Mouse (Mus musculus) heart, postnatal 0 days (tissue): ENCODE results near the gene Ror2. TPM values are rescaled to one million over a fixed set of nuclear protein-coding genes. Genes with fewer than 3 reads are reported as not detected.
A peak's percentile ranks its signal among the peaks of the same experiment; 100 is the strongest.

Source experiments
- ATAC-seq: fragments of 200-750 bp; cut with Nextera tagmentation; 2 replicates; pipeline ENCODE4 v1.8.0; 2017; ENCODE audit warnings: low read depth, moderate number of reproducible peaks, moderate library complexity; ENCODE audit not compliant: insufficient read depth
- DNase-seq: peaks from one replicate; pipeline ENCODE4 v3.0.0-alpha.2; 2016; ENCODE audit warnings: low spot score
- H3K27ac ChIP-seq: fragments of 300-500 bp; sonication (generic); 2 replicates; pipeline ENCODE4 v1.5.1; 2014; ENCODE audit warnings: low read depth, mild to moderate bottlenecking
- H3K27me3 ChIP-seq: fragments of 300-500 bp; sonication (generic); 2 replicates; pipeline ENCODE4 v1.6.1; 2014; ENCODE audit warnings: low read length, mixed read lengths; ENCODE audit not compliant: control insufficient read depth, insufficient read depth
- H3K36me3 ChIP-seq: fragments of 300-500 bp; sonication (generic); replicated peaks from 2 replicates; pipeline ENCODE4 v1.6.1; 2014; ENCODE audit warnings: low read length, mixed read lengths; ENCODE audit not compliant: control insufficient read depth, insufficient read depth
- H3K4me1 ChIP-seq: fragments of 300-500 bp; sonication (generic); 2 replicates; pipeline ENCODE4 v1.6.1; 2014; ENCODE audit warnings: antibody characterized with exemption; ENCODE audit not compliant: control insufficient read depth, insufficient read depth
- H3K4me2 ChIP-seq: fragments of 300-500 bp; sonication (generic); 2 replicates; pipeline ENCODE4 v1.6.1; 2014; ENCODE audit warnings: low read depth, mild to moderate bottlenecking, low read length, moderate library complexity
- H3K4me3 ChIP-seq: fragments of 300-500 bp; sonication (generic); 2 replicates; pipeline ENCODE4 v1.5.1; 2014; ENCODE audit warnings: low read depth, low read length
- H3K9ac ChIP-seq: fragments of 300-500 bp; sonication (generic); replicated peaks from 2 replicates; pipeline ENCODE4 v1.6.1; 2014; ENCODE audit warnings: low read depth, low read length, mixed read lengths
- H3K9me3 ChIP-seq: fragments of 300-500 bp; sonication (generic); replicated peaks from 2 replicates; pipeline ENCODE4 v1.6.1; 2016; ENCODE audit warnings: low read length; ENCODE audit not compliant: control insufficient read depth
- CTCF ChIP-seq: IDR thresholded peaks from 2 replicates; pipeline ENCODE4 v1.5.1; 2016; ENCODE audit warnings: antibody characterized with exemption, control low read depth, low read depth
- EP300 ChIP-seq: IDR thresholded peaks from 2 replicates; pipeline ENCODE4 v1.6.1; 2016; ENCODE audit warnings: antibody characterized with exemption, low read depth
- WGBS: fragments of 180-500 bp; shearing (Covaris S2); extraction: QIAGEN DNeasy Blood & Tissue Kit; methylation state at CpG from one replicate; pipeline ENCODE4 v1.1.7; 2014; 5-methylcytosine and 5-hydroxymethylcytosine counted together
- polyA plus RNA-seq: library from polyadenylated mRNA; unstranded; fragments of >200 nt; fragmentation: Nextera tagmentation; extraction: Ambion mirVana; gene quantifications from 2 replicates; pipeline ENCODE4 v1.2.1, GENCODE M21; 2015
- total RNA-seq: library from RNA; depleted of rRNA; stranded (reverse); fragments of >200 nt; gene quantifications from 2 replicates; pipeline ENCODE4 v1.2.3, GENCODE M21; 2014; ENCODE audit warnings: low replicate concordance

Gene Ror2
- total and polyA plus RNA-seq, 2 experiments from 2014 or later, result 6.6 to 19.1 TPM

DNA sequence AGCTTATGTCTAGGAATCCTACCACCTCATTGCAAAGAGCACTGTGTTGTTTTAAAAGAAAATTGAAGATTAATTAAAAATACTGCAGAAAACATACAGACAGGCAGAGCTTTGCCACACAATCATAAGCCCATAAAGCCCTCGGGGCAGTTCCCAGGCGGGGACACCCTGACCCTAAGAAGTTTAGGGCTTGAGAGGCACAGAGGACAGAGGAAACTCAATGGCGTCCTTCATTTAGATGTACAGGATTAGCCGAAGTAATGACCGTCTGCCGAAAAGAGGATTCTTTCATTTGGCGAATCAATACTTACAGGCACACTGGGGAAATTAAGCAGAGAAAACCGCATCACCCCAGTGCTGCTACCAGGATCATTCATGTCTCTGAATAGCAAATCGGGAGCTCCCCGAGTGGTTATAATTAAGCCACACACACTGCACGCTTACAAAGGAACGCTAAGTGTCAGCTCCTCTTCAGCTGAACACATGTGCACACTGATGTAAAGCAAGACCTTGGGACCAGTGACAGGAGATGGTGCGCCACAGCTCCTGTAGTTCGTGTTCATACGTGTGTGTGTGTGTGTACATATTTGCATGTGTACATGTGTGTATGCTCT is 208.1 kb downstream of the Ror2 start:
- no peaks in the 10 kb centered on the region for H3K36me3 ChIP-seq
- H3K4me1 ChIP-seq, result no peaks in the 10 kb centered on the region
- DNase-seq, result no peak
- H3K9me3 ChIP-seq, result no peaks in the 10 kb centered on the region
- no peak overlapping the region for H3K9ac ChIP-seq
- no peak for ATAC-seq
- H3K4me2 ChIP-seq, result no peak overlapping the region
- WGBS, result 89% methylated on average over 15 of the region's 15 CpGs
- no peak overlapping the region for H3K27ac ChIP-seq
- no peak overlapping the region for H3K4me3 ChIP-seq
- no peaks in the 10 kb centered on the region for H3K27me3 ChIP-seq
- TF ChIP-seq EP300 (no peak), CTCF (no peak)

- ATAC-seq (no peak), DNase-seq (no peak)
- Histone ChIP-seq H3K4me3 (no peak overlapping the region), H3K9ac (no peak overlapping the region), H3K27ac (no peak overlapping the region), H3K4me2 (no peak overlapping the region), H3K4me1 (no peaks in the 10 kb centered on the region), H3K27me3 (no peaks in the 10 kb centered on the region), H3K36me3 (no peaks in the 10 kb centered on the region), H3K9me3 (no peaks in the 10 kb centered on the region)
- WGBS, result 73% methylated on average over 5 of the region's 5 CpGs
- TF ChIP-seq EP300 (no peak), CTCF (no peak)
Observed at GRCm38 (mm10) chr13:53075006-53075405, 210.9 kb downstream of the Ror2 start.

GRCm38 (mm10) chr13:53069076-53069690 is 216.7 kb downstream of the Ror2 start:
- no peak overlapping the region; the same call in 1 of the 2 replicates for H3K27ac ChIP-seq
- H3K4me2 ChIP-seq, result no peak overlapping the region
- peaks cover 12% of the 10 kb centered on the region; the same call in 1 of the 2 replicates for H3K4me1 ChIP-seq
- no peaks in the 10 kb centered on the region for H3K27me3 ChIP-seq
- H3K9me3 ChIP-seq, result no peaks in the 10 kb centered on the region
- 68% methylated on average over 22 of the region's 22 CpGs for WGBS
- H3K4me3 ChIP-seq, result no peak overlapping the region
- H3K9ac ChIP-seq, result no peak overlapping the region
- TF ChIP-seq CTCF (no peak), EP300 (no peak)
- no peaks in the 10 kb centered on the region for H3K36me3 ChIP-seq
- no peak for ATAC-seq
- no peak for DNase-seq

DNA sequence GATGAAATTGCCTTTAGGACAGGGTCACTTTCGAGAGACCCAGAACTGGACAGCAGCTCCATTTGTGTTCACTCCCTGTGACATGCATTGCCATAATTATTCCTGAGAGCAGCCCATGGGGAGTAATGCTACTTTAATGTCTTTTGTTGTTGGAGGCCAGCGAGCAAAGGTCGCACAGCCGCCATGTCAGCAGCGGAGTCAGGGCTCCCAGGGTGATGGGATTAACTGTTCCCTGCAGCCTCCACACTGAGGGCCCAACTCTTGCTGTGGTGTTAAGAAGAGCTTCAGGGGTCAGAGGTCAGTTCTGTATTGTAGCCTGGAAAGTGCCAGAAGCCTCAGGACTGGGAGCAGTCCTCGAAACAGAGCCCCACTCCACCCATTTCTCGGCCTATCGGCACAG is 217.5 kb downstream of the Ror2 start:
- DNase-seq (no peak), ATAC-seq (no peak)
- no peaks in the 10 kb centered on the region for H3K9me3 ChIP-seq
- H3K27ac ChIP-seq, result peak overlapping the region; percentile 81
- H3K4me2 ChIP-seq, result no peak overlapping the region
- no peaks in the 10 kb centered on the region for H3K27me3 ChIP-seq
- H3K4me1 ChIP-seq, result peaks cover 12% of the 10 kb centered on the region; the same call in 1 of the 2 replicates
- no peak overlapping the region for H3K4me3 ChIP-seq
- no peaks in the 10 kb centered on the region for H3K36me3 ChIP-seq
- H3K9ac ChIP-seq, result no peak overlapping the region
- TF ChIP-seq CTCF (no peak), EP300 (no peak)
- WGBS, result 85% methylated on average over 8 of the region's 8 CpGs

- TF ChIP-seq CTCF, result no peak
- peak; percentile 98 for TF ChIP-seq EP300
- Histone ChIP-seq H3K4me2 (no peak overlapping the region), H3K4me3 (no peak overlapping the region), H3K27ac (peak overlapping the region; percentile 89), H3K27me3 (no peaks in the 10 kb centered on the region), H3K9me3 (no peaks in the 10 kb centered on the region), H3K9ac (no peak overlapping the region), H3K4me1 (peaks cover 12% of the 10 kb centered on the region; the same call in 1 of the 2 replicates), H3K36me3 (no peaks in the 10 kb centered on the region)
- DNase-seq (peak; percentile 89), ATAC-seq (peak; percentile 94)
- WGBS, result 30% methylated on average over 11 of the region's 11 CpGs
Observed at GRCm38 (mm10) chr13:53067949-53068348, 218.0 kb downstream of the Ror2 start.
